Mouse (Mus musculus): ENCODE data around the gene Runx2. TPM values are rescaled to one million over a fixed set of nuclear protein-coding genes. Genes with fewer than 3 reads are reported as not detected.

The Runx2 gene
- polyA plus RNA-seq, 1 experiment from 2014 or later, result 0.25 TPM

GRCm38 (mm10) chr17:44570899-44571298 is 243.7 kb downstream of the Runx2 start:
- no peaks in the 10 kb centered on the region for H3K4me1 ChIP-seq (ENCODE audit: control insufficient read depth, insufficient read depth, low read length)
- no peak overlapping the region for H3K4me2 ChIP-seq (ENCODE audit: low read length)
- H3K9ac ChIP-seq (ENCODE audit: low read length), result no peak overlapping the region
- ATAC-seq (no peak), DNase-seq (ENCODE audit: low spot score) (no peak)
- no peaks in the 10 kb centered on the region for H3K27me3 ChIP-seq (replicated peaks; ENCODE audit: control insufficient read depth, insufficient read depth, low read length)
- H3K4me3 ChIP-seq (ENCODE audit: low read depth, low read length), result no peak overlapping the region
- H3K9me3 ChIP-seq (replicated peaks; ENCODE audit: control insufficient read depth, low read length), result no peaks in the 10 kb centered on the region
- no peaks in the 10 kb centered on the region for H3K36me3 ChIP-seq (ENCODE audit: control insufficient read depth, insufficient read depth, low read length)
- WGBS, result 54% methylated on average over 5 of the region's 5 CpGs
- no peak overlapping the region for H3K27ac ChIP-seq (ENCODE audit: low read depth, low read length)

DNA sequence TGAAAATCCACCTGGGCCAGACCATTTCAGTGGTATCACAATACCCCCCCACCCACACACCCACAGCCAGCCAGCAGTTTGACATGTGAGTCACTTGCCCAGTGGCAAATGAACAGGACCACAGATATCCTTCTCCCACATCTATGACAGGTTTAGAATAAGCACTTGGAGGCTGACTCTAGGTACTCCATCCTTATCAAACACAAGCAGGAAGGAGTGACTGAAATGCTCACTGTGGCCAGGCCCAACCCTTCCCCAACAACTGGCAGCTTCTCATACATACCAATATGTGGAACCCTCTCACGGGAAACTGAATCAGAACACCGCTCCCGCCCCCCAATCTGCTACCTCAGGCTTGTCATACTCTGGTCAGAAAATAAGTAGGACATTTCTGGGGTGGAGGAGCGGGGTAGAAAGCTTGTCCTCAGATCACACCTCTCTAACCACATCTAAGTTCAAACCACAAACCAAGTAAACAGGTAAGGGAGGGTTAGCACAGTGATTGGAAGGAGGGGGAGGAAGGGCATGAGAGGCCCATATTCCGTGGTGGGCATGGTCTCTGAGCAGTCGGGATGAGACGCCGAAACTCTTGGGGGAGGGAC is 245.5 kb downstream of the Runx2 start:
- no peak overlapping the region for H3K4me2 ChIP-seq (ENCODE audit: low read length)
- 90% methylated on average over 8 of the region's 8 CpGs for WGBS

GRCm38 (mm10) chr17:44566992-44567391 is 247.6 kb downstream of the Runx2 start:
- no peak for ATAC-seq
- no peak for DNase-seq (ENCODE audit: low spot score)
- Histone ChIP-seq H3K36me3 (ENCODE audit: control insufficient read depth, insufficient read depth, low read length) (no peaks in the 10 kb centered on the region), H3K4me1 (ENCODE audit: control insufficient read depth, insufficient read depth, low read length) (no peaks in the 10 kb centered on the region), H3K27ac (ENCODE audit: low read depth, low read length) (no peak overlapping the region), H3K27me3 (replicated peaks; ENCODE audit: control insufficient read depth, insufficient read depth, low read length) (no peaks in the 10 kb centered on the region), H3K4me2 (ENCODE audit: low read length) (no peak overlapping the region), H3K4me3 (ENCODE audit: low read depth, low read length) (no peak overlapping the region), H3K9ac (ENCODE audit: low read length) (no peak overlapping the region), H3K9me3 (replicated peaks; ENCODE audit: control insufficient read depth, low read length) (no peaks in the 10 kb centered on the region)
- WGBS, result 95% methylated on average over 5 of the region's 5 CpGs

More for the DNA sequence above, 245.5 kb downstream of the Runx2 start:
- H3K27ac ChIP-seq (ENCODE audit: low read depth, low read length), result no peak overlapping the region
- H3K4me3 ChIP-seq (ENCODE audit: low read depth, low read length), result no peak overlapping the region
- H3K36me3 ChIP-seq (ENCODE audit: control insufficient read depth, insufficient read depth, low read length), result no peaks in the 10 kb centered on the region
- ATAC-seq, result no peak
- no peaks in the 10 kb centered on the region for H3K27me3 ChIP-seq (replicated peaks; ENCODE audit: control insufficient read depth, insufficient read depth, low read length)
- H3K9ac ChIP-seq (ENCODE audit: low read length), result no peak overlapping the region
- no peak for DNase-seq (ENCODE audit: low spot score)
- H3K9me3 ChIP-seq (replicated peaks; ENCODE audit: control insufficient read depth, low read length), result no peaks in the 10 kb centered on the region
- no peaks in the 10 kb centered on the region for H3K4me1 ChIP-seq (ENCODE audit: control insufficient read depth, insufficient read depth, low read length)

DNA sequence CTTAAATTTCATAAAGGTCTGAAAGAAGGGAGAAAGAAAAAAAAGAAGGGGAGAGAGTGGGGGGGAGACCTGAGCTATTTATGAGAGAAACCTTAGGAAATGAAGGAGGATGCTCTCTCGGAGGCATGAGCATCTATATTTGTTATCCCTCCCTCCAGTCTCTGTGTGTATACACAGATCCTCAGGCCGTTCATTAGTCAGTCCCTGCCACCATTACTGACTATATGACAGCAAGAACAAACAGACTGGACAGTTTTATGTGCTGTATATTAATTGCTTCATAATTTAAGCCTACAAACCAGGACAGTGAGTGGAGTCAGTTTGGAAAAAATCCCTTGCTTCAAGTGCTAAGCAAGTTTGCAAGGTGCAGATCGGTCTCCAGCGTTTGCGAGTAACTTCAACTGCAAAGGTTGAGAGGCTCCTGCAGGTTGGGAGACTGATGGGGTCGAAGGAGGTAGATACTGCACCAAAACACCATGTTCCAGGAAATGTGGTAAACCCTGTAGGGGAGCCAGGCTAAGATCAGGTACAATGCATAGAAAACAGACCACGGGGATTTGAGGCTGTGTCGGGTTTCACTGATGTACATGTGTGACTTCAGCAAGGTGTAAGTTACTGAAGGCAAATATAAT is 248.6 kb downstream of the Runx2 start:
- 89% methylated on average over 8 of the region's 8 CpGs for WGBS
- Histone ChIP-seq H3K27me3 (replicated peaks; ENCODE audit: control insufficient read depth, insufficient read depth, low read length) (no peaks in the 10 kb centered on the region), H3K9me3 (replicated peaks; ENCODE audit: control insufficient read depth, low read length) (no peaks in the 10 kb centered on the region), H3K4me3 (ENCODE audit: low read depth, low read length) (no peak overlapping the region), H3K4me1 (ENCODE audit: control insufficient read depth, insufficient read depth, low read length) (no peaks in the 10 kb centered on the region), H3K36me3 (ENCODE audit: control insufficient read depth, insufficient read depth, low read length) (no peaks in the 10 kb centered on the region), H3K9ac (ENCODE audit: low read length) (no peak overlapping the region), H3K4me2 (ENCODE audit: low read length) (no peak overlapping the region), H3K27ac (ENCODE audit: low read depth, low read length) (no peak overlapping the region)
- DNase-seq (ENCODE audit: low spot score) (no peak), ATAC-seq (no peak)

GRCm38 (mm10) chr17:44565311-44565831 is 249.2 kb downstream of the Runx2 start:
- no peak for ATAC-seq
- H3K36me3 ChIP-seq (ENCODE audit: control insufficient read depth, insufficient read depth, low read length), result no peaks in the 10 kb centered on the region
- H3K4me2 ChIP-seq (ENCODE audit: low read length), result no peak overlapping the region
- H3K4me1 ChIP-seq (ENCODE audit: control insufficient read depth, insufficient read depth, low read length), result no peaks in the 10 kb centered on the region
- 71% methylated on average over 14 of the region's 14 CpGs for WGBS
- H3K9me3 ChIP-seq (replicated peaks; ENCODE audit: control insufficient read depth, low read length), result no peaks in the 10 kb centered on the region
- no peaks in the 10 kb centered on the region for H3K27me3 ChIP-seq (replicated peaks; ENCODE audit: control insufficient read depth, insufficient read depth, low read length)
- no peak overlapping the region for H3K4me3 ChIP-seq (ENCODE audit: low read depth, low read length)
- H3K27ac ChIP-seq (ENCODE audit: low read depth, low read length), result no peak overlapping the region
- DNase-seq (ENCODE audit: low spot score), result no peak
- no peak overlapping the region for H3K9ac ChIP-seq (ENCODE audit: low read length)

DNA sequence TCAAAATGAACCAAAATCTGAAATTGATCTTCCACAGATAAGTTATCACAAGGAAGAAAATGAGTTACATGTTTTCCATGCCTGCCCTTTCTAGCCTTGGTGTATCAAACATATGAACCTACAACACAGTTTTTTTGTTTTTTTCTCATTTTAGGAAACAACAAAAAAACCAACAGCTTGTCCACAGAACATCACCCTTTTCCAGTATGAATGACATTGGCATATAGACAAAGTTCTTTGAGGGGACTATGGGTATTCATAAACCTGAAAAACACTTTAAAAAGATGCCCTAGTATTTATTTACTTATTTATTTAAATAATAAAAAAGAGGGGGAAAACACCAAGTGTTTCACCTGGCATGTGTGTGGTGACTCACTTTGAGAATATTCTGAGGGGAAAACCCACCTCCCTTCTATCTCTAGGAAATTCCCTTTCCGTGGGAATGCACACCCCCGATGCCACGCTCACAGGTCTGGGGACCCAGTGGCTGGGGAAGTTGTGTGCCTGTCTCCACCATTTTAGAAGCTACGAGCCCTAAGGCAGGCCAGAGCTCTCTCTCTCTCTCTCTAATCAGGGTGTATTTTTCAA is 249.9 kb downstream of the Runx2 start:
- Histone ChIP-seq H3K9me3 (replicated peaks; ENCODE audit: control insufficient read depth, low read length) (no peaks in the 10 kb centered on the region), H3K36me3 (ENCODE audit: control insufficient read depth, insufficient read depth, low read length) (no peaks in the 10 kb centered on the region), H3K4me2 (ENCODE audit: low read length) (no peak overlapping the region), H3K4me1 (ENCODE audit: control insufficient read depth, insufficient read depth, low read length) (no peaks in the 10 kb centered on the region), H3K9ac (ENCODE audit: low read length) (no peak overlapping the region), H3K4me3 (ENCODE audit: low read depth, low read length) (no peak overlapping the region), H3K27me3 (replicated peaks; ENCODE audit: control insufficient read depth, insufficient read depth, low read length) (no peaks in the 10 kb centered on the region), H3K27ac (ENCODE audit: low read depth, low read length) (no peak overlapping the region)
- ATAC-seq (no peak), DNase-seq (ENCODE audit: low spot score) (no peak)
- WGBS, result 82% methylated on average over 4 of the region's 4 CpGs

DNA sequence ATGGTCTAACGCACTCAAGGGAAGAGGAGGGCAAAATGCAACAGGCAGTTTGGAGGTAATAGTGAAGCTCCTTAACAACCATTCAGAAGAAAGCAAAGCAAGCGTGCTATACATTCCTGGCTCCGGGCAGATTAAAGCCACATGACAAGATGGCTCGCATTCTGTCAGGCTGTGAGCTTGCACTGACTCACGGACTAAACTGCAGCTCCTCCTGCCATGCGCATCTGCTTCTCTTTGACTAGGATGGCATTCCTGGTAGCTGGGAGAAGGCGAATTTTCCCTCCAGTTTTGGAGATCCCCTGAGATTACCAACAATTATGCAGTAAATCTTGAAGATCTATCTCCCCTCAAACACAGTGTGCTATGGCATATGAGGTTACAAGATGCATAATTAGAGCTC is 254.6 kb downstream of the Runx2 start:
- H3K27ac ChIP-seq (ENCODE audit: low read depth, low read length), result no peak overlapping the region
- DNase-seq (ENCODE audit: low spot score), result peak; percentile 5

GRCm38 (mm10) chr17:44557199-44558111 is 257.1 kb downstream of the Runx2 start:
- 90% methylated on average over 16 of the region's 16 CpGs for WGBS
- H3K36me3 ChIP-seq (ENCODE audit: control insufficient read depth, insufficient read depth, low read length), result no peaks in the 10 kb centered on the region
- H3K4me1 ChIP-seq (ENCODE audit: control insufficient read depth, insufficient read depth, low read length), result no peaks in the 10 kb centered on the region
- no peak overlapping the region for H3K4me3 ChIP-seq (ENCODE audit: low read depth, low read length)
- H3K27ac ChIP-seq (ENCODE audit: low read depth, low read length), result no peak overlapping the region
- H3K27me3 ChIP-seq (replicated peaks; ENCODE audit: control insufficient read depth, insufficient read depth, low read length), result no peaks in the 10 kb centered on the region
- DNase-seq (ENCODE audit: low spot score) (no peak), ATAC-seq (no peak)
- H3K9ac ChIP-seq (ENCODE audit: low read length), result no peak overlapping the region
- no peaks in the 10 kb centered on the region for H3K9me3 ChIP-seq (replicated peaks; ENCODE audit: control insufficient read depth, low read length)
- H3K4me2 ChIP-seq (ENCODE audit: low read length), result no peak overlapping the region

More for the DNA sequence above, 254.6 kb downstream of the Runx2 start:
- Histone ChIP-seq H3K9ac (ENCODE audit: low read length) (no peak overlapping the region), H3K4me1 (ENCODE audit: control insufficient read depth, insufficient read depth, low read length) (no peaks in the 10 kb centered on the region), H3K9me3 (replicated peaks; ENCODE audit: control insufficient read depth, low read length) (no peaks in the 10 kb centered on the region), H3K36me3 (ENCODE audit: control insufficient read depth, insufficient read depth, low read length) (no peaks in the 10 kb centered on the region), H3K27me3 (replicated peaks; ENCODE audit: control insufficient read depth, insufficient read depth, low read length) (no peaks in the 10 kb centered on the region), H3K4me2 (ENCODE audit: low read length) (no peak overlapping the region), H3K4me3 (ENCODE audit: low read depth, low read length) (no peak overlapping the region)
- no peak for ATAC-seq
- WGBS, result 52% methylated on average over 7 of the region's 7 CpGs
